Mouse (Mus musculus) kidney, adult 11 months (tissue): ENCODE measurements around the gene Tnfsf12.
A peak's percentile ranks its signal among the peaks of the same experiment; 100 is the strongest.

Experiments used
- DNase-seq: peaks from one replicate; pipeline ENCODE4 v3.0.0; 2022

Gene Tnfsf12

GRCm38 (mm10) chr11:69680136-69680855 is 15.4 kb downstream of the Tnfsf12 start:
- DNase-seq, result no peak

GRCm38 (mm10) chr11:69679144-69679543 is 16.5 kb downstream of the Tnfsf12 start:
- DNase-seq, result no peak

- DNase-seq, result peak; percentile 100
These were observed 23.4 kb downstream of the Tnfsf12 start, which contains the start of gene Eif4a1 for GRCm38 (mm10) chr11:69672211-69672706. Gene Eif4a1 (minus strand): TSS chr11:69672423.

GRCm38 (mm10) chr11:69671726-69672124 is 23.9 kb downstream of the Tnfsf12 start:
- DNase-seq, result no peak

- peak; percentile 91 for DNase-seq
These were observed 24.6 kb downstream of the Tnfsf12 start for GRCm38 (mm10) chr11:69670786-69671725.

GRCm38 (mm10) chr11:69666665-69667005 is 29.0 kb downstream of the Tnfsf12 start:
- no peak for DNase-seq

GRCm38 (mm10) chr11:69665961-69666664 is 29.5 kb downstream of the Tnfsf12 start, which contains the start of gene Cd68:
Gene Cd68 (minus strand): TSS chr11:69666153.
- peak; percentile 37 for DNase-seq

GRCm38 (mm10) chr11:69665457-69665960 is 30.1 kb downstream of the Tnfsf12 start:
- DNase-seq, result no peak

- no peak for DNase-seq
These were observed 30.8 kb downstream of the Tnfsf12 start for GRCm38 (mm10) chr11:69664841-69665240.

- peak; percentile 58 for DNase-seq
These were observed 31.9 kb downstream of the Tnfsf12 start for GRCm38 (mm10) chr11:69663795-69664194.

GRCm38 (mm10) chr11:69662967-69663671 is 32.5 kb downstream of the Tnfsf12 start:
- peak; percentile 38 for DNase-seq

GRCm38 (mm10) chr11:69662213-69662966 is 33.3 kb downstream of the Tnfsf12 start, which contains the start of gene Mpdu1:
Gene Mpdu1 (minus strand): TSS chr11:69662642.
- peak; percentile 96 for DNase-seq

GRCm38 (mm10) chr11:69661221-69661881 is 34.3 kb downstream of the Tnfsf12 start:
- DNase-seq, result no peak

GRCm38 (mm10) chr11:69657462-69657881 is 38.2 kb downstream of the Tnfsf12 start:
- DNase-seq, result no peak

GRCm38 (mm10) chr11:69656617-69657461 is 38.8 kb downstream of the Tnfsf12 start:
- DNase-seq, result no peak

- no peak for DNase-seq
These were observed 39.6 kb downstream of the Tnfsf12 start for GRCm38 (mm10) chr11:69656065-69656455.

GRCm38 (mm10) chr11:69655264-69656064 is 40.2 kb downstream of the Tnfsf12 start, which contains the start of gene Sox15:
Gene Sox15 (plus strand): TSS chr11:69655314.
- DNase-seq, result no peak

GRCm38 (mm10) chr11:69654760-69655159 is 40.9 kb downstream of the Tnfsf12 start:
- no peak for DNase-seq

- DNase-seq, result no peak
These were observed 42.2 kb downstream of the Tnfsf12 start for GRCm38 (mm10) chr11:69653399-69653798.
